ENCODE assay signal across 8 mouse cellular contexts in the genomic region with DNA sequence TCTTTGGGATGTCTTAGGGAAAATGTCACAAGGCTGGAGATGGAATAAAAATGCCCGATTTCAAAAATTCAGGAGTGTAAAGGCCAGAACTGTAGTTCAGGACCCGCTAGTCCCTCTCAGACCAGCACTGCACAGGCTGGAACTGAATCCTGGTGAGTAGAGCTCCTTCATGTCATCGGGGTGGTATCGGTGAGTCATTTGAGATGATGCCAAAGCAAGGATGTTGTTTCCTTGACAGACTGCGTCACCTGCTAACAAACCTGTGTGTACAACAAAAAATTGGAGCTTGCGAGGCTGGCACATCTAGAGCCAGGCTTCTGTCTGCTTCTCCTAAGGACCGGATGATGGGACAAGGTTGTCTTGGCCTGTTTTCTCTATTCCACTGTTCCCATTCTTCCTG.
"Had no signal": no experiment of that assay in that cellular context is flagged by ENCODE, and none has a peak within 500 bp of the region (broad histone marks: within the 10 kb centered on the region; RNA-seq: fewer than 3 reads in every experiment).

No protein-coding gene starts in this region.

- H3K27me3 ChIP-seq: limb, embryonic 13.5 days; neural tube, embryonic 12.5 days had no signal

- DNase-seq: kidney, postnatal 10 days; kidney, postnatal 4 days; left cerebral cortex, postnatal 4 days; lung, embryonic 14.5 days; midbrain, embryonic 14.5 days; thymus, postnatal 4 days had no signal
